Mouse (Mus musculus): ENCODE measurements around the gene Adcy4. TPM values are rescaled to one million over a fixed set of nuclear protein-coding genes. Genes with fewer than 3 reads are reported as not detected.

Gene Adcy4
- polyA plus RNA-seq, 1 experiment = 18.0 TPM

- no peaks in the 10 kb centered on the region for H3K4me1 ChIP-seq (ENCODE audit: control insufficient read depth, insufficient read depth, low read length)
- H3K4me3 ChIP-seq (ENCODE audit: insufficient read depth, low read length) = no peak overlapping the region
- TF ChIP-seq CTCF (IDR thresholded peaks at IDR 0.05; ENCODE audit: borderline replicate concordance, insufficient read depth, low read length) (no peak), POLR2A (IDR thresholded peaks at IDR 0.05; ENCODE audit: low read depth, low read length) (no peak)
- H3K27ac ChIP-seq (ENCODE audit: insufficient read depth, low read length) = no peak overlapping the region
Measured at GRCm38 (mm10) chr14:55737086-55737687, 46.7 kb downstream of the Adcy4 start.

- H3K4me1 ChIP-seq (ENCODE audit: control insufficient read depth, insufficient read depth, low read length) = no peaks in the 10 kb centered on the region
- H3K4me3 ChIP-seq (ENCODE audit: insufficient read depth, low read length) = no peak overlapping the region
- no peak overlapping the region for H3K27ac ChIP-seq (ENCODE audit: insufficient read depth, low read length)
- no peak for TF ChIP-seq CTCF (IDR thresholded peaks at IDR 0.05; ENCODE audit: borderline replicate concordance, insufficient read depth, low read length)
Measured at GRCm38 (mm10) chr14:55735758-55736157, 48.1 kb downstream of the Adcy4 start.

- no peak for TF ChIP-seq POLR2A (IDR thresholded peaks at IDR 0.05; ENCODE audit: low read depth, low read length)
- TF ChIP-seq CTCF (IDR thresholded peaks at IDR 0.05; ENCODE audit: borderline replicate concordance, insufficient read depth, low read length) = no peak
- H3K4me1 ChIP-seq (ENCODE audit: control insufficient read depth, insufficient read depth, low read length) = no peaks in the 10 kb centered on the region
- H3K4me3 ChIP-seq (ENCODE audit: insufficient read depth, low read length) = no peak overlapping the region
- no peak overlapping the region for H3K27ac ChIP-seq (ENCODE audit: insufficient read depth, low read length)
Measured at GRCm38 (mm10) chr14:55735334-55735733, 48.6 kb downstream of the Adcy4 start.

- Histone ChIP-seq H3K27ac (ENCODE audit: insufficient read depth, low read length) (no peak overlapping the region), H3K4me3 (ENCODE audit: insufficient read depth, low read length) (no peak overlapping the region), H3K4me1 (ENCODE audit: control insufficient read depth, insufficient read depth, low read length) (no peaks in the 10 kb centered on the region)
- TF ChIP-seq CTCF (IDR thresholded peaks at IDR 0.05; ENCODE audit: borderline replicate concordance, insufficient read depth, low read length) (no peak), POLR2A (IDR thresholded peaks at IDR 0.05; ENCODE audit: low read depth, low read length) (no peak)
Measured at GRCm38 (mm10) chr14:55734869-55735268, 49.0 kb downstream of the Adcy4 start.

GRCm38 (mm10) chr14:55733889-55734288 is 50.0 kb downstream of the Adcy4 start:
- H3K4me1 ChIP-seq (ENCODE audit: control insufficient read depth, insufficient read depth, low read length) = no peaks in the 10 kb centered on the region
- TF ChIP-seq CTCF (IDR thresholded peaks at IDR 0.05; ENCODE audit: borderline replicate concordance, insufficient read depth, low read length) (no peak), POLR2A (IDR thresholded peaks at IDR 0.05; ENCODE audit: low read depth, low read length) (no peak)
- no peak overlapping the region for H3K27ac ChIP-seq (ENCODE audit: insufficient read depth, low read length)
- H3K4me3 ChIP-seq (ENCODE audit: insufficient read depth, low read length) = no peak overlapping the region

- no peak overlapping the region for H3K27ac ChIP-seq (ENCODE audit: insufficient read depth, low read length)
- no peaks in the 10 kb centered on the region for H3K4me1 ChIP-seq (ENCODE audit: control insufficient read depth, insufficient read depth, low read length)
- H3K4me3 ChIP-seq (ENCODE audit: insufficient read depth, low read length) = no peak overlapping the region
- TF ChIP-seq POLR2A (IDR thresholded peaks at IDR 0.05; ENCODE audit: low read depth, low read length) (no peak), CTCF (IDR thresholded peaks at IDR 0.05; ENCODE audit: borderline replicate concordance, insufficient read depth, low read length) (no peak)
Measured at GRCm38 (mm10) chr14:55730531-55731032, 53.3 kb downstream of the Adcy4 start.

- H3K4me3 ChIP-seq (ENCODE audit: insufficient read depth, low read length) = no peak overlapping the region
- no peaks in the 10 kb centered on the region for H3K4me1 ChIP-seq (ENCODE audit: control insufficient read depth, insufficient read depth, low read length)
- TF ChIP-seq POLR2A (IDR thresholded peaks at IDR 0.05; ENCODE audit: low read depth, low read length) (no peak), CTCF (IDR thresholded peaks at IDR 0.05; ENCODE audit: borderline replicate concordance, insufficient read depth, low read length) (no peak)
- no peak overlapping the region for H3K27ac ChIP-seq (ENCODE audit: insufficient read depth, low read length)
Measured at GRCm38 (mm10) chr14:55730116-55730515, 53.8 kb downstream of the Adcy4 start.

GRCm38 (mm10) chr14:55727889-55728685 is 55.8 kb downstream of the Adcy4 start:
- H3K4me1 ChIP-seq (ENCODE audit: control insufficient read depth, insufficient read depth, low read length) = peaks cover 8% of the 10 kb centered on the region; the same call in 1 of the 2 replicates
- H3K4me3 ChIP-seq (ENCODE audit: insufficient read depth, low read length) = no peak overlapping the region
- TF ChIP-seq CTCF (IDR thresholded peaks at IDR 0.05; ENCODE audit: borderline replicate concordance, insufficient read depth, low read length) = no peak
- no peak overlapping the region for H3K27ac ChIP-seq (ENCODE audit: insufficient read depth, low read length)

- Histone ChIP-seq H3K4me3 (ENCODE audit: insufficient read depth, low read length) (no peak overlapping the region), H3K4me1 (ENCODE audit: control insufficient read depth, insufficient read depth, low read length) (peaks cover 8% of the 10 kb centered on the region; the same call in 1 of the 2 replicates), H3K27ac (ENCODE audit: insufficient read depth, low read length) (no peak overlapping the region)
- TF ChIP-seq POLR2A (IDR thresholded peaks at IDR 0.05; ENCODE audit: low read depth, low read length) = no peak
- no peak for TF ChIP-seq CTCF (IDR thresholded peaks at IDR 0.05; ENCODE audit: borderline replicate concordance, insufficient read depth, low read length)
Measured at GRCm38 (mm10) chr14:55726261-55726660, 57.6 kb downstream of the Adcy4 start.

GRCm38 (mm10) chr14:55724411-55724871 is 59.5 kb downstream of the Adcy4 start:
- Histone ChIP-seq H3K4me1 (ENCODE audit: control insufficient read depth, insufficient read depth, low read length) (peaks cover 8% of the 10 kb centered on the region; the same call in 1 of the 2 replicates), H3K4me3 (ENCODE audit: insufficient read depth, low read length) (no peak overlapping the region), H3K27ac (ENCODE audit: insufficient read depth, low read length) (no peak overlapping the region; the same call in 1 of the 2 replicates)
- TF ChIP-seq CTCF (IDR thresholded peaks at IDR 0.05; ENCODE audit: borderline replicate concordance, insufficient read depth, low read length) = no peak
- TF ChIP-seq POLR2A (IDR thresholded peaks at IDR 0.05; ENCODE audit: low read depth, low read length) = no peak
